Mouse (Mus musculus) MEL (cell line): ENCODE measurements at regions not wholly inside any gene's neighbourhood (a gene's known extent, or its start where the extent isn't known, plus 50 kb on each side); places are given as distances from the start of the nearest gene placed in this dataset.

Experiments used
- DNase-seq: peaks from one replicate; pipeline ENCODE4 v3.0.0; 2011; ENCODE audit warnings: low read depth, low spot score
- H3K27ac ChIP-seq: 2 replicates; pipeline ENCODE4 v1.5.1; 2012; ENCODE audit warnings: low read depth, mild to moderate bottlenecking, control low read depth, low read length, moderate library complexity; ENCODE audit not compliant: control insufficient read depth
- H3K27me3 ChIP-seq, 2 experiments: fragments of 150-350 bp in 1 of 2; sonication (generic) in 1 of 2; 2 replicates each; pipeline ENCODE4 v1.6.1; 2012; ENCODE audit warnings: low read length in 2 of 2, mild to moderate bottlenecking in 2 of 2, improper control_type of control experiment in 1 of 2, moderate library complexity in 1 of 2; ENCODE audit not compliant: insufficient read depth in 2 of 2, control insufficient read depth in 1 of 2
- H3K36me3 ChIP-seq, 2 experiments: 2 replicates each; pipeline ENCODE4 v1.6.1; 2012 to 2014; ENCODE audit warnings: low read length in 2 of 2, improper control_type of control experiment in 1 of 2, inconsistent platforms in 1 of 2, mild to moderate bottlenecking in 1 of 2; ENCODE audit not compliant: insufficient read depth in 2 of 2, control insufficient read depth in 1 of 2
- H3K4me1 ChIP-seq, 2 experiments: fragments of 150-350 bp in 1 of 2; sonication (generic) in 1 of 2; 2 replicates each; pipeline ENCODE4 v1.6.1; 2012; ENCODE audit warnings: low read length in 2 of 2, improper control_type of control experiment in 1 of 2, mild to moderate bottlenecking in 1 of 2; ENCODE audit not compliant: insufficient read depth in 2 of 2, control insufficient read depth in 1 of 2
- H3K4me3 ChIP-seq, 2 experiments: fragments of 150-350 bp in 1 of 2; sonication (generic) in 1 of 2; 2 replicates each; pipeline ENCODE4 v1.5.1; 2012; ENCODE audit warnings: low read depth in 2 of 2, low read length in 2 of 2, mild to moderate bottlenecking in 2 of 2, moderate library complexity in 2 of 2, control low read depth in 1 of 2, improper control_type of control experiment in 1 of 2; ENCODE audit not compliant: control insufficient read depth in 1 of 2, insufficient read depth in 1 of 2
- H3K79me2 ChIP-seq: 2 replicates; pipeline ENCODE4 v1.6.1; 2012; ENCODE audit warnings: mild to moderate bottlenecking, low read length, moderate library complexity; ENCODE audit not compliant: control insufficient read depth, poor library complexity, insufficient read depth
- H3K9ac ChIP-seq: 2 replicates; pipeline ENCODE4 v1.6.1; 2012; ENCODE audit warnings: low read depth, mild to moderate bottlenecking, control low read depth, low read length, moderate library complexity; ENCODE audit not compliant: control insufficient read depth, poor library complexity, severe bottlenecking
- H3K9me3 ChIP-seq: fragments of 150-350 bp; sonication (generic); replicated peaks from 2 replicates; pipeline ENCODE4 v1.6.1; 2012; ENCODE audit warnings: mild to moderate bottlenecking, low read length, improper control_type of control experiment, moderate library complexity; ENCODE audit not compliant: insufficient read depth
- BHLHE40 ChIP-seq: IDR thresholded peaks from 2 replicates; pipeline ENCODE4 v1.6.1; 2012; ENCODE audit warnings: low read depth, mild to moderate bottlenecking, inconsistent platforms, low read length, improper control_type of control experiment, borderline replicate concordance
- CHD1 ChIP-seq: IDR thresholded peaks from 2 replicates; pipeline ENCODE4 v1.6.1; 2012; ENCODE audit warnings: low read depth, mild to moderate bottlenecking, inconsistent platforms, low read length, improper control_type of control experiment
- E2F4 ChIP-seq: IDR thresholded peaks from 2 replicates; pipeline ENCODE4 v1.6.1; 2011; ENCODE audit warnings: low read depth, low read length, improper control_type of control experiment, borderline replicate concordance
- EP300 ChIP-seq, 2 experiments: IDR thresholded peaks; 2 replicates each; pipeline ENCODE4 v1.6.1; 2011; ENCODE audit warnings: improper control_type of control experiment in 2 of 2, low read length in 2 of 2, low read depth in 1 of 2, mild to moderate bottlenecking in 1 of 2
- ETS1 ChIP-seq: IDR thresholded peaks from 2 replicates; pipeline ENCODE4 v1.6.1; 2012; ENCODE audit warnings: low read depth, mild to moderate bottlenecking, inconsistent platforms, low read length, improper control_type of control experiment, moderate library complexity
- GABPA ChIP-seq: IDR thresholded peaks from 2 replicates; pipeline ENCODE4 v1.6.1; 2012; ENCODE audit warnings: low read depth, mild to moderate bottlenecking, inconsistent platforms, low read length, improper control_type of control experiment, moderate library complexity
- GATA1 ChIP-seq: IDR thresholded peaks from 2 replicates; pipeline ENCODE4 v1.6.1; 2011; ENCODE audit warnings: low read depth, low read length, improper control_type of control experiment
- HCFC1 ChIP-seq: IDR thresholded peaks from 2 replicates; pipeline ENCODE4 v1.6.1; 2012; ENCODE audit warnings: low read depth, mild to moderate bottlenecking, inconsistent platforms, low read length, improper control_type of control experiment, moderate library complexity
- JUND ChIP-seq: IDR thresholded peaks from 2 replicates; pipeline ENCODE4 v1.6.1; 2011; ENCODE audit warnings: low read depth, mild to moderate bottlenecking, improper control_type of control experiment, low read length
- KAT2A ChIP-seq: conservative IDR thresholded peaks from 2 replicates; pipeline ENCODE4 v1.6.1; 2012; ENCODE audit warnings: low read depth, low read length, improper control_type of control experiment, inconsistent platforms
- MAFK ChIP-seq: IDR thresholded peaks from 2 replicates; pipeline ENCODE4 v1.6.1; 2011; ENCODE audit warnings: low read depth, mild to moderate bottlenecking, low read length, improper control_type of control experiment, borderline replicate concordance
- MAX ChIP-seq: IDR thresholded peaks from 2 replicates; pipeline ENCODE4 v1.6.1; 2011; ENCODE audit warnings: low read length, improper control_type of control experiment
- MEF2A ChIP-seq: IDR thresholded peaks from 2 replicates; pipeline ENCODE4 v1.6.1; 2014; ENCODE audit warnings: low read depth, mild to moderate bottlenecking, inconsistent platforms, low read length, improper control_type of control experiment; ENCODE audit not compliant: poor library complexity, insufficient replicate concordance, severe bottlenecking; ENCODE audit errors: extremely low read depth
- MXI1 ChIP-seq: IDR thresholded peaks from 2 replicates; pipeline ENCODE4 v1.6.1; 2011; ENCODE audit warnings: mild to moderate bottlenecking, low read depth, low read length, improper control_type of control experiment
- MYB ChIP-seq: IDR thresholded peaks from 2 replicates; pipeline ENCODE4 v1.6.1; 2011; ENCODE audit warnings: mild to moderate bottlenecking, low read depth, low read length, improper control_type of control experiment
- MYC ChIP-seq: IDR thresholded peaks from 2 replicates; pipeline ENCODE4 v1.6.1; 2011; ENCODE audit warnings: low read depth, mild to moderate bottlenecking, low read length, improper control_type of control experiment, moderate library complexity
- NELFE ChIP-seq: IDR thresholded peaks from 2 replicates; pipeline ENCODE4 v1.6.1; 2011; ENCODE audit warnings: low read depth, low read length, improper control_type of control experiment
- NRF1 ChIP-seq: IDR thresholded peaks from 2 replicates; pipeline ENCODE4 v1.6.1; 2014; ENCODE audit warnings: low read depth, mild to moderate bottlenecking, inconsistent platforms, low read length, improper control_type of control experiment, moderate library complexity; ENCODE audit not compliant: poor library complexity, insufficient read depth, severe bottlenecking
- POLR2AphosphoS2 ChIP-seq: IDR thresholded peaks from 2 replicates; pipeline ENCODE4 v1.6.1; 2011; ENCODE audit warnings: low read length, improper control_type of control experiment
- RCOR1 ChIP-seq: IDR thresholded peaks from 2 replicates; pipeline ENCODE4 v1.6.1; 2012; ENCODE audit warnings: low read depth, mild to moderate bottlenecking, inconsistent platforms, low read length, improper control_type of control experiment
- TAL1 ChIP-seq: IDR thresholded peaks from 2 replicates; pipeline ENCODE4 v1.6.1; 2012; ENCODE audit warnings: mild to moderate bottlenecking, inconsistent platforms, low read length, moderate library complexity, mixed read lengths
- TBP ChIP-seq: IDR thresholded peaks from 2 replicates; pipeline ENCODE4 v1.8.0; 2011; ENCODE audit warnings: low read depth, low read length, improper control_type of control experiment
- TCF12 ChIP-seq: IDR thresholded peaks from 2 replicates; pipeline ENCODE4 v1.6.1; 2014; ENCODE audit warnings: low read depth, mild to moderate bottlenecking, inconsistent platforms, low read length, improper control_type of control experiment, moderate library complexity
- UBTF ChIP-seq: IDR thresholded peaks from 2 replicates; pipeline ENCODE4 v1.6.1; 2012; ENCODE audit warnings: low read depth, mild to moderate bottlenecking, inconsistent platforms, low read length, improper control_type of control experiment, moderate library complexity, borderline replicate concordance; ENCODE audit not compliant: insufficient read depth
- ZC3H11A ChIP-seq: IDR thresholded peaks from 2 replicates; pipeline ENCODE4 v1.6.1; 2012; ENCODE audit warnings: low read depth, mild to moderate bottlenecking, inconsistent platforms, low read length, improper control_type of control experiment
- ZKSCAN1 ChIP-seq: IDR thresholded peaks from 2 replicates; pipeline ENCODE4 v1.6.1; 2012; ENCODE audit warnings: low read depth, mild to moderate bottlenecking, inconsistent platforms, low read length, improper control_type of control experiment, moderate library complexity
- ZMIZ1 ChIP-seq: IDR thresholded peaks from 2 replicates; pipeline ENCODE4 v1.6.1; 2012; ENCODE audit warnings: low read depth, mild to moderate bottlenecking, inconsistent platforms, low read length, improper control_type of control experiment, moderate library complexity

GRCm38 (mm10) chr12:56064183-56064582 lies 228.1 kb downstream of the Brms1l start:
- no peak overlapping the region for H3K27ac ChIP-seq
- H3K36me3 ChIP-seq: no peaks in the 10 kb centered on the region
- no peaks in the 10 kb centered on the region for H3K79me2 ChIP-seq
- H3K9ac ChIP-seq: no peak overlapping the region
- H3K4me1 ChIP-seq: no peaks in the 10 kb centered on the region
- peaks cover 0 to 2% of the 10 kb centered on the region in 2 experiments; a peak in 2 of 4 replicates for H3K27me3 ChIP-seq
- no peaks in the 10 kb centered on the region for H3K9me3 ChIP-seq
- DNase-seq: no peak
- TF ChIP-seq UBTF (no peak), TBP (no peak), HCFC1 (no peak), MXI1 (no peak), ZKSCAN1 (no peak), NELFE (no peak), MAX (no peak), POLR2AphosphoS2 (no peak), TAL1 (no peak), MYB (no peak), EP300 (IDR thresholded peaks at IDR 0.05; ENCODE audit: low read depth in 1 of 2, low read length in 2 of 2) (no peak), GATA1 (no peak), MYC (no peak), ZMIZ1 (no peak), CHD1 (no peak), MAFK (no peak), ETS1 (no peak), ZC3H11A (no peak), RCOR1 (no peak), JUND (no peak)
- TF ChIP-seq, all 39 proteins: peak for 0
- H3K4me3 ChIP-seq: no peak overlapping the region

- TF ChIP-seq UBTF: no peak
- TF ChIP-seq HCFC1: no peak
- TF ChIP-seq ETS1: no peak
- TF ChIP-seq NRF1: no peak
- no peak for TF ChIP-seq MYC
- no peak for TF ChIP-seq E2F4
- no peak for TF ChIP-seq MYB
- no peak for TF ChIP-seq CHD1
- no peak for TF ChIP-seq BHLHE40
- no peak for TF ChIP-seq TCF12
- no peak for TF ChIP-seq MEF2A
- TF ChIP-seq GABPA: no peak
- TF ChIP-seq KAT2A: no peak
- TF ChIP-seq, all 39 proteins: peak for 0
- no peaks in the 10 kb centered on the region for H3K79me2 ChIP-seq
These were observed 222.8 kb downstream of the Brms1l start for GRCm38 (mm10) chr12:56058876-56059275.

More at GRCm38 (mm10) chr12:56058876-56059275, 222.8 kb downstream of the Brms1l start:
- H3K9ac ChIP-seq: no peak overlapping the region
- no peak overlapping the region for H3K4me3 ChIP-seq
- no peaks in the 10 kb centered on the region for H3K4me1 ChIP-seq
- no peak overlapping the region for H3K27ac ChIP-seq
- H3K27me3 ChIP-seq: no peaks in the 10 kb centered on the region; a peak in 1 of 4 replicates
- H3K36me3 ChIP-seq: no peaks in the 10 kb centered on the region
- DNase-seq: no peak
- no peaks in the 10 kb centered on the region for H3K9me3 ChIP-seq
